Mouse (Mus musculus) C2C12 (cell line): ENCODE measurements around the gene Sdhc.

Source experiments
- CEBPB ChIP-seq: IDR thresholded peaks from one replicate; pipeline ENCODE4 v1.6.1; 2011; ENCODE audit warnings: low read depth, mild to moderate bottlenecking, control low read depth, moderate library complexity
- CTCF ChIP-seq: IDR thresholded peaks from one replicate; pipeline ENCODE4 v1.5.1; 2011; ENCODE audit not compliant: control insufficient read depth, insufficient read depth, insufficient read length

DNA sequence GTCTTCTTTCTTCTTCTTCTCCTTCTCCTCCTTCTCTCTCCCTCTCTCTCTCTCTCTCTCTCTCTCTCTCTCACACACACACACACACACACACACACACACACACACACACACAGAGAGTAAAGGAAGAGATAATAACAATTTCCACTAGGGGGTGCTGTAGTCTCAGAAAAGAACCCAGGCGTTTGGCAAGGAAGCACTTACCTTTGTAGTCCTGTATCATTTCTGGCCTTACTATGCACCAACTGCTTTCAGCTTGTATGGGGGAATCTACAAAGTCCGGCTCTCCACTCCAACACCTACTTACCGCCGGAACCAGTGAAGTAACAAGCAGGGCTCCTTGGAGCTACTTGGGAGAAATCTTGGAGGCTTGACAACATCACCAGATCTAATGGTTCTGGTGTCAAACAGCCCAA lies 32.1 kb downstream of the Sdhc start:
- no peak for TF ChIP-seq CTCF
- TF ChIP-seq CEBPB: no peak
